Mouse (Mus musculus) midbrain, embryonic 10.5 days (tissue): ENCODE data around the gene Mfge8. TPM values are rescaled to one million over a fixed set of nuclear protein-coding genes. Genes with fewer than 3 reads are reported as not detected.

Source experiments
- DNase-seq: peaks from one replicate; pipeline ENCODE4 v3.0.0-alpha.2; 2017; ENCODE audit warnings: low spot score
- H3K27ac ChIP-seq: fragments of 300-500 bp; sonication (generic); replicated peaks from 2 replicates; pipeline ENCODE4 v1.5.1; 2016; ENCODE audit warnings: mild to moderate bottlenecking
- H3K27me3 ChIP-seq: fragments of 300-500 bp; sonication (generic); 2 replicates; pipeline ENCODE4 v1.6.1; 2016; ENCODE audit warnings: low read depth, mild to moderate bottlenecking; ENCODE audit not compliant: poor library complexity, severe bottlenecking
- H3K36me3 ChIP-seq: fragments of 300-500 bp; sonication (generic); 2 replicates; pipeline ENCODE4 v1.6.1; 2016; ENCODE audit warnings: mild to moderate bottlenecking, moderate library complexity
- H3K4me1 ChIP-seq: fragments of 300-500 bp; sonication (generic); 2 replicates; pipeline ENCODE4 v1.6.1; 2016
- H3K4me3 ChIP-seq: fragments of 300-500 bp; sonication (generic); 2 replicates; pipeline ENCODE4 v1.5.1; 2016; ENCODE audit warnings: mild to moderate bottlenecking, moderate library complexity
- H3K9me3 ChIP-seq: fragments of 300-500 bp; sonication (generic); replicated peaks from 2 replicates; pipeline ENCODE4 v1.6.1; 2016; ENCODE audit warnings: mild to moderate bottlenecking
- WGBS: fragments of 180-500 bp; shearing (Covaris S2); methylation state at CpG from one replicate; pipeline ENCODE4 v1.1.7; 2016; 5-methylcytosine and 5-hydroxymethylcytosine counted together
- polyA plus RNA-seq: library from polyadenylated mRNA; unstranded; fragments of >200 nt; fragmentation: Nextera tagmentation; extraction: Ambion mirVana; gene quantifications from 2 replicates; pipeline ENCODE4 v1.2.1, GENCODE M21; 2016

Mfge8 gene
- polyA plus RNA-seq, 1 experiment from 2014 or later: 98.1 TPM

DNA sequence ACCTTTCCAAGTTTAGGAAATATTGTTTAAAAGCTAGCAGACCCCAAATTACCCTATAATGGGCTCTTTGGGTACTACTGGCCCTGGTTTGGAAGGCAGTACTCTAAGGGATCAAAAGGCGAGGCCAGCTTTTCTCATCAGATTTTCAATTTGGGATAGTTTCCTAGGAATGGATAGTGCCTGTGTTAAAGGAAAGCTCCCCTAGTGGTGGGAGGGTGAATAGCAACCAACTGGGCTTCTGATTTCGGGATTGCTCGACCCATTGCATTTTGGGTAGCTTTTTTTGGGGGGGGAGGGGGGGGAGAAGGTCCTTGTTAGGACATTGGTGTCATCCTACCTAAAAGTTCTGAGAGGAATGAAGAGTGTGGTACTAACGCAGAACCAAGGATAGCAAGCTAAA, 59.7 kb downstream of the Mfge8 start:
- 71% methylated on average over 4 of the region's 4 CpGs for WGBS
- Histone ChIP-seq H3K4me1 (no peaks in the 10 kb centered on the region), H3K36me3 (no peaks in the 10 kb centered on the region), H3K9me3 (no peaks in the 10 kb centered on the region), H3K4me3 (no peak overlapping the region), H3K27ac (no peak overlapping the region), H3K27me3 (no peaks in the 10 kb centered on the region)
- no peak for DNase-seq

Other genes starting within 250 kb of the Mfge8 start
- gene Isg20, start 235.6 kb downstream of the Mfge8 start, polyA plus RNA-seq: 0.39 and 0.75 TPM in 2 replicates
- 0.02 and 0.05 TPM in 2 replicates for gene Acan, start 95.6 kb downstream of the Mfge8 start, polyA plus RNA-seq
- 2.7 and 3.2 TPM in 2 replicates for gene Hapln3, start 18.0 kb downstream of the Mfge8 start, polyA plus RNA-seq
- 6.8 and 8.7 TPM in 2 replicates for gene Abhd2, start 124.1 kb upstream of the Mfge8 start, polyA plus RNA-seq
- 0.31 and 0.91 TPM in 2 replicates for gene Rlbp1, start 238.0 kb upstream of the Mfge8 start, polyA plus RNA-seq
- 20.9 and 22.6 TPM in 2 replicates for gene Fanci, start 242.9 kb upstream of the Mfge8 start, polyA plus RNA-seq